Mouse (Mus musculus) megakaryocyte, embryonic 14.5 days (primary cell): Measurements from ENCODE around the gene Tmem108.

ENCODE experiments used
- FLI1 ChIP-seq: IDR thresholded peaks from 2 replicates; pipeline ENCODE4 v1.6.1; 2012; ENCODE audit warnings: low read length, inconsistent platforms, mixed read lengths
- GATA1 ChIP-seq: IDR thresholded peaks from 3 replicates; pipeline ENCODE4 v1.6.1; 2012; ENCODE audit warnings: mixed read lengths, low read length, inconsistent platforms, borderline replicate concordance

GRCm38 (mm10) chr9:103689006-103689405 is 72.6 kb downstream of the Tmem108 start:
- TF ChIP-seq GATA1 (no peak), FLI1 (no peak)
